Mouse (Mus musculus): ENCODE results near the gene Myct1.

Myct1 gene

DNA sequence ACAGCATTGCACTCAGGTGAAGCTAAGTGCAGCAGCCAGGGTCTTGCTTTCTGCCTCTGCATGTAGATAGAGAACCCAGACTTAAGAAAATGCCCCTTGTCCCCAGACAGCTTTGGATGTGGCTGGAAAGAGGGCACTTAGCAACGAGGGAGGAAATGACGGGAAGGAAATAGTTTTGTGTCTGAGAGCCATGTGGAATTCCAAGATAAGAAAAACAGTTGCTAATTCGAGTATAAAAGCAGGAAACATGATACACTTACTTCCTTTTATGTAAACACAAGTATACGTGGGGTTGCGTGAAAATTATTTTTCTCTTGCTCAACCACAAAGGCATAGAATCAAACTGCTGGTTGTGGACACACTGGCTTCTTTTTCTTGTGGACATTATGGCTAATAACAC lies at the start of gene Myct1:
Gene Myct1, plus strand, starts transcription at position 312 of the 400 bp plus-strand sequence.
- DNase-seq (ENCODE audit: low spot score) = no peak

DNA sequence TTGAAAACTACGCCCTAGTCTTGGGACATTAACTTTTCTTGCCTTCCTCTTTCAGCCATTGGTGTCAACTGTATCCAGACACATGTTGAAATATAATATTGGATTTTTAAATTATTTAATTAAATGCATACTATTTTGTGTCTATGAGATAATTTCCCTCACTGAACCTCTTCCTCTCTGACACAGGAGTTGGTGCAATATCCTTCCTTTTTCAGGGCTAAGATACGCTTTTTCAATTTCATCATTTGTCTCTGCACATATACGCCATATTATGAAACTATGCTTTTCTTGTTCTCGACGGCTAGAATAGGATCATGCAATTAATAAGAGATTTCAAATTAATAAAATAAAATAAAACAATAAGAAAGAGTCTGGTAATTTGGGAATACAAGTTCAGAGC lies 47.1 kb upstream of the Myct1 start:
- DNase-seq (ENCODE audit: low spot score) = no peak

DNA sequence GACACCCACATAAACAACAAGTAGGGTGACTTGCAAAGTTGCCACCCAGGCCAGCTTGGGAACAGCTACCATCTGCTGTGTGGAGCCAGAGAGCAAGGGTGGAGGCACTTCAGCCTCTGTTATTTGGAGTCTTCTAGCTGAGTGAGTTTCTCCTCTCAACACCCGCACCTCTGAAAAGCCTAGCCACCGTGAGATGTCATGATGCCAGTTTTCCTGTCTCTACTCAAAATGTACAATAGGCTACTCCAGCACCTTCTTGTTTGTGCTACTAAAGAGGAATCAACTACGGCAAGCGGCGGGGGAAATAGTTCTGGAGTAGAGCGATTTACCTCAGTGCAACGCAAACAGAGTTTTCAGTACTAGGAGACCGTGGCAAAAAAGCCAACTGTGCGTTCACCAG lies 45.8 kb upstream of the Myct1 start:
- DNase-seq (ENCODE audit: low spot score) = no peak

DNA sequence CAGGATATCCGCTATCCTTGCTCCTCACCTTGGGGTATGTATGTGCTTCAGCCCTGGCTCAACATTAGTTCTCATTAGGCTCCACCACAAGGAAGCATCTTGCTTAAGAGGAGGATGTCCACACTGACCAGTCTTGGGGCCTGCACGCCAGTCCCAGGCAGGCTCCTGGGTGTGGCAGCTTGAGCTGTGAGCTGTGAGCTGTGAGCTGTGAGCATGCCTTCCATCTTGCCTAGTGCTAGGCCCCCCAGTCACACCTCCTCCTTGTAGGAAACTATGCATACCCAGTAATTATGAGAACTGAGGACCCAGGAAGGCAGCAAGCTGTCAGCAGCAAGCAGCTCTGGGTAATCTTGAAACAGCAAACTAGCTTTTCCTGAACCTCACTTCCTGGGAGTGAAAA lies 44.9 kb upstream of the Myct1 start:
- no peak for DNase-seq (ENCODE audit: low spot score)

- DNase-seq (ENCODE audit: low spot score) = no peak
Measured at GRCm38 (mm10) chr10:5549871-5550167, 43.8 kb upstream of the Myct1 start.

- DNase-seq (ENCODE audit: low spot score) = peak; percentile 21
Measured at GRCm38 (mm10) chr10:5550168-5551021, 43.2 kb upstream of the Myct1 start.

DNA sequence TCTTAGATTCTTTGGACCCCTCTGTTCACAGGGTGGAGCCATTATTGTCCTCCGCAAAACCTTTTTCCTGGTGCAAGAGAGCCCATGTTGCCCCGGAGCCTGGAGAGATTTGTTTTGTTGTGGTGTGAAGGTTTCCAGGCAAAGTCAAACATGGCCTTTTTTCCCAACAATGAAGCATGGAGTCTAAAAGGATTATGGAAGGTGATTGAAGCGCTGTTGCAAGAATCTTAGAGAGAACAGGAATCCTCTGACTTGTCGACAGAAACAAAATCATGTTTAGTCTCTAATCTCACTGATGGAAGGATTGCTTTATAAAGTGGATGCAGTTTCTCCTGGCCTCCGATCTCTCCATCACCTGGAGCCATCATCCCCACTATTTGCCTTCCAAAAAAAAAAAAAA lies 42.2 kb upstream of the Myct1 start, which contains the start of gene Syne1:
Gene Syne1, minus strand, starts transcription at position 101 of the 400 bp plus-strand sequence.
- no peak for DNase-seq (ENCODE audit: low spot score)

DNA sequence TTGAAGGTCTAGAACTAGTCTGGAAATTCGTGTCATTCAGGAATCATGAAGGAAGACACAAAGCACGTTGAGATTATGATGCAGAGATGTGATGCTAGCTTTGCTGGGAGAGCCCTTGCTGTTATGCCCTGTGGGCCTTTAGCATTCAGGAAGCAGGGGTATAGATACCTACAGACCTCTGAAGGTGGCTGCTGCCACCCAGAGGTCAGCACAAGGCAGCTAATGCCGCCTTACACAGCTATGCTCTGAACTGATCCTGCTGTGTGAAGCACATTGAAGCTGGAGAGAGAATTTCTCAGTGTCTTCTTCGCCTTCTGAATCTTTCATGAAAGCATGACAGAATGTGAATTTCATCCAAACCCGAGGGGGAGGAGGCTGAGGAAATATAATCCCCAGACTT lies 38.6 kb upstream of the Myct1 start:
- no peak for DNase-seq (ENCODE audit: low spot score)

GRCm38 (mm10) chr10:5558808-5559207 lies 34.8 kb upstream of the Myct1 start:
- no peak for DNase-seq (ENCODE audit: low spot score)

DNA sequence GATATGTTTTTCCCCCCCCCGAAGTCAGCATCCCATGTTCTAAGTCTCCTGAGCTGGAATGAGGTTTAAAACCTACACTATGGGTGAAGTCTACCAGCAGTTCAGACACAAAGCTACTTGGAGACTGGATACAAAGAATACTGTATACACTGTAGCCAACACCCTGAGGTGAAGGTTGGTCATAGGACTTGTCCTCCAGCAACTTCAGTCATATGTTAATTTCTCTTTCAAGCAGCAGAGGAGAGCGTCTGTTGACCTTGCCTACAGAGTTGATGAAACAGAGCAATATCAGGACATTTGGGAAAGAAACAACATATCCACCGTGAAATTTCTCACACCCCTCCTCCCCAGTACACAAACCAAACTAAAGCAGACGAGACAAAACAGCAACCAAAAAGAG lies 33.0 kb upstream of the Myct1 start:
- DNase-seq (ENCODE audit: low spot score) = no peak

DNA sequence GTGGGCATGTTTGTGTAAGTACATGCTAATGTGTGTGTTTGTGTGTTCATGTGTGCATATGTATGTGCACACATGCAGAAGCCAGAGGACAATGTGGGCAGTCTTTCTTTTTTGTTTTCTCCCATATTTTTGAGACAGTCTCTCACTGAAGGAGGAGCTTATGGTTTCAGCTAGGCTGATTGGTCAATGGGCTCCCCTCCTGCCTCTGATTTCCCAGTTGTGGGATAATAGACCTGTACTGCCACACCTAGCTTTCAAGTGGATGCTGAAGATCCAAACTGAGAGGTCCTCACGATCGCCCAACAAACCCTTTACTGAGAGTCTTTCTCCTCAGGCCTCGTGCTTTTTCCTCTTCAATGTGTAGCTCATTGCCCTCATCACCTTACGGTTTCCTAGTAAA lies 31.9 kb upstream of the Myct1 start:
- DNase-seq (ENCODE audit: low spot score) = no peak

- DNase-seq (ENCODE audit: low spot score) = no peak
Measured at GRCm38 (mm10) chr10:5568991-5569390, 24.6 kb upstream of the Myct1 start.

GRCm38 (mm10) chr10:5570059-5570458 lies 23.5 kb upstream of the Myct1 start:
- no peak for DNase-seq (ENCODE audit: low spot score)

GRCm38 (mm10) chr10:5571332-5571731 lies 22.2 kb upstream of the Myct1 start:
- DNase-seq (ENCODE audit: low spot score) = no peak

DNA sequence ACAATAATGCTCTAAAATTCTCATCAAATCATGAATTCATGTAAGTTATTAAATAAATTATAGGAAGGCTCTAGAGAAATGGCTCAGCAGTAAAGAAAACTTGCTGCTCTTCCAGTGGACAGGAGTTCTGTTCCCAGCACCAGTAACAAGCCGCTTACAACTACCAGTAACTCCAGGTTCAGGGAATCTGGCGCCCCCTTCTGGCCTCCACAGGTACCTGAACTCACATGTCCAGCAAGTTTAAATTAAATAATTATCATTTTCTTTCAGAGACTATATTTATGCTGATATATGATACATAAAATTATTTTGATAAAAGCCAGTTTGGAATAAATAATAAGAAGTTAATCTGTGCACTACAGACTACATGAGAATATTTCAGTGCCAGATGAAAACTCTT lies 20.2 kb upstream of the Myct1 start:
- DNase-seq (ENCODE audit: low spot score) = no peak

DNA sequence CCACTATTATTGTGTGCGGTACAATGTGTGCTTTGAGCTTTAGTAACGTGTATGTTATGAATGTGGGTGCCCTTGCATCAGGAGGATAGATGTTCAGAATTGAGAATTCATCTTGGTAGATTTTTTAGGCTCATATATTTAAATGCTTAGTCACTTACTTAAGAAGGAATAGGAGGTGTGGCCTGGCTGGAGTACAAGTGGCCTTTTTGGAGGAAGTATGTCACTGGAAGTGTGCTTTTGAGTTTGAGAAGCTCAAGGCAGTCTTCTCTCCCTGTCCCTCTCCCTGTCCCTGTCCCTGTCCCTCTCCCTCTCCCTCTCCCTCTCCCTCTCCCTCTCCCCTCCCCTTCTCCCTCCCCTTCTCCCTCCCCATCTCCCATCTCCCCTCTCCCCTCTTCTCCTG lies 2.5 kb upstream of the Myct1 start:
- no peak for DNase-seq (ENCODE audit: low spot score)

DNA sequence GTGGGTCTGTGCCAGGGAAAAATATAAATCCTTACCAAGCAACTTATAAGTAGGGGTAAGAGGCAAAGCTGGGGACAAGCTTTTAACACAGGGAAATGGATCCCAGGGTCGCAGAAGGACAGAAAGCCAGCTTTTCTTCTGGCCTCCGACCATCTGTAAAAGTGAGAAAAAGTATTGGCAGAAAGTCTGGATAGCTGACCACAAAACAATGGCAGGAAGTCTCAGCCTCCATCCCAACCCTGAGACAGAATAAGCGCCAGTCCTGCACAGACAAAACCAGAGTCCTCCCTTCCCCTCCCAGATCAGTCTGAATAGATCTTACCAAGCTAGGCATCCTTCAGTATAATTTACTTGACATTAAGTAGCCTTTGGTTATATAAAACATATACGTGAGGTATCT lies 1.6 kb upstream of the Myct1 start:
- DNase-seq (ENCODE audit: low spot score) = no peak

DNA sequence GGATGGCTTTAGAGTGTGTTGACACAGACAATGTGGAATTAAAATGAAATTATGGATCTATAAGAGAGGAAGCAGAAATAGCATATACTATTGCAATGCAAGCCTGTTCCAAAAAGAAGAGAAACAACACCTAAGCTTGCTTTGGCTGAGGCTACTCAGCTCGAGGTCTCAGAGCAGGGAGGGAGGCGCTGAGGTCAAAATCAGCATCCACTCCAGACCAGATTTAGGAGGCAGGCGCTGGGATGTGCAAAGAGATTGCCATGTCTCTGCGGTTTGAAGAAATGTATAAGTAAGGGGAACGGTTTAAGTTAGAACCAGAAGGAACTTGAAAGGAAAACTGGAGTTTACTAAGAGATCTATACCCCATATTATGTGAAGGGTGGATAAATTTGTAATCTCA lies 882 bp downstream of the Myct1 start:
- DNase-seq (ENCODE audit: low spot score) = no peak

DNA sequence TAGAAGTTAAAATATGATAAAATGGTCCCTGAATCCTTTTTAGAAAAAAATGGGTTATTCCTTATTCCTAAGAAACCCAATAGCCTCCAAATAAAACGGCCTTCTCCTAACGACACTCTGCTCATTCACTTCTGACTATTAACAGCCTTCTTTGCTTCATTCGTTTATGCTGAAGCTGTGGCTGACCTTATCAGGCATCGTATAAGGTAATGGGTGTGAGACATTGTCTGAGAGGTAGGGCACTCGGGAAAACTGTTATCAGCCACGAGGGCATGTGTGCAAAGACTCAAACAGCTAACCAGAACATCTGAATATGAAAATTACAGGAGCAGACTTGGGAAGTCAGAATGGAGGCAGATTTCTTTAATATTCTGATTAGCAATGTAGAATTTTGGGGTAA lies 3.0 kb downstream of the Myct1 start:
- no peak for DNase-seq (ENCODE audit: low spot score)

GRCm38 (mm10) chr10:5600123-5600522 lies 6.5 kb downstream of the Myct1 start:
- DNase-seq (ENCODE audit: low spot score) = peak; percentile 32

DNA sequence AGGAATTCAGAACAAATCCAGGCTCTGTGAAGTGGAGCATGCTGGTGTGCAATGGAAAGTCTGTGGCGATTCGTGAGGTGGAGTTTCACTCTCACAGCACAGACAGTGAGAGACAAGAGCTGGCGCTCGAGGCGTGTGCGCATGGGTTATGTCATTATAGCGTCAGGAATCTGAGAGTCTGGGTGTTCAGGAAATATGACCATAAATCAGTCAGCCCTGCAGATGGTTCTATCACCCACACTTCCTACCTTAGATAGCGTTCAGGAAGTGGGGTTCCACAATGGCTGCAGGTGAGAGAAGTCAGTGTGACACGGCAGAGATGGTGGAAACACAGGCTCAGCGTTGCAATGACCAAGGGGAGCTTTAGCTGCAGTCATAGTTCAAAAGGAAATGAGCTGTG lies 9.9 kb downstream of the Myct1 start:
- no peak for DNase-seq (ENCODE audit: low spot score)

DNA sequence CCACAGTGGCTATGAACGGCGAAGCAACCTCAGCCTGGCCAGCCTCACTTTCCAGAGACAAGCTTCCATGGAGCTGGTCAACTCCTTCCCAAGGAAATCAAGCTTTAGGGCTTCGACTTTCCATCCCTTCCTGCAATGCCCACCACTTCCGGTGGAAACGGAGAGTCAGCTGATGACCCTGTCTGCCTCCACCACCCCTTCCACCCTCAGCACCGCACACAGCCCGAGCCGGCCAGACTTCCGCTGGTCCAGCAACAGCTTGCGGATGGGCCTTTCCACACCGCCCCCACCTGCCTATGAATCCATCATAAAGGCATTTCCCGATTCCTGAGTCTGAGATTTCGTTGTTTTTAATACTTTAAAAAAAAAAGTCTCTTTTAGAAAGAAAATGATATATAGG lies 10.8 kb downstream of the Myct1 start:
- peak; percentile 29 for DNase-seq (ENCODE audit: low spot score)

DNA sequence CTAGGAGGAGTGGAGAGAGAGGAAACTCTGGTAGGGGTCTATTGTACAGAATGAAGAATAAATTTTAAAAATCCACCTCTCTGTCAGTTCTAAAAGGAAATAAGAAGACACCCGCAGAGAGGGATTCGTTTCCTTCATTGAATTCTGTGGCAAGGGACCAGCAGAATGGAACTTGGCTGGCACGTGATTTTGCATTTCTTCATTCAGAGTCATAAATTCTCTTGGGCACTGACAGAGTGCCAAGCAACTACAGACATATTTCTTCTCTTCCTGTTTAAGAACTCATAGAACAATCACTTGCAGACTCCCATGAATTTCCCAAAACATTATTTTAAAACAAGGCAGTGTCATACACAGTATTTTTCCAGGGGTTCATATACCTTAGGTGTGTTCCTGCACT lies 15.3 kb downstream of the Myct1 start:
- no peak for DNase-seq (ENCODE audit: low spot score)
